Mouse (Mus musculus): ENCODE results near the gene Rpl7l1.

DNA sequence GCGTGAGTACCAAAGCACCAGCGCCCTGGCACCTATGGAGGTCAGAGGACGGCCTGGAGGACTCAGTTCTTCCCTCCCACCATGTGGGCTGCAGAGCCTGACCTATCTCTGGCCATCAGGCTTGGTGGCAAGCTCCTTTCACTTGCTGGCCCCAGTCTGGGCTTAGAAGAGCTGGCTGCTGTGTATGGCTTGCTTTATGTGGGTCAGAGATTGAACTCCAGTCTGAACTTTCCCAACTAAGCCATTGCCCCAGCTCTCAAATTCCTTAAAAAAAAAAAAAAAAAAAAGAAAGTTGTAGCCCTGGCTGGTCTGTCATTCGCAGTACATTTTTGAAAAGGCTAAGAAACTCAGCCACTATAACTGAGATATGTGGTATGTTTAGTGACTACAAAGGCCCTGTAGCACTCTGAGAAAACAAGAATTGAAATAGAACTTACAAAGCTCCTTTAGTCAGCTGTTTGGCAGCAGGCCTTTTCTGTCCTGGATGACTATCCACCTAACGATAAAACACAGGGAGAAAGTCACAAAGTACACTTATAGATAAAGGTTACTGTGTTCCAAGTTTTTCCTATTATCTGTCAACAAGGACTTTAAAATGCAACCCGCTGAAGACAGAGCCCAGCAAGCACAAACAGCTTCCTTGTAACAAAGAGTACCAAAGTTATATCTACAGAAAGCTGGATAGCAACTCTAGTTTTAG is 26.8 kb upstream of the Rpl7l1 start:
- no peak for TF ChIP-seq CTCF (IDR thresholded peaks at IDR 0.05; ENCODE audit: low read depth)
- TF ChIP-seq EP300 (IDR thresholded peaks at IDR 0.05; ENCODE audit: low read depth): no peak

Measured in liver, embryonic 14.5 days (tissue).